Mouse (Mus musculus): ENCODE data around the gene Nelfcd. TPM values are rescaled to one million over a fixed set of nuclear protein-coding genes. Genes with fewer than 3 reads are reported as not detected.

Nelfcd gene
- total and polyA plus RNA-seq, 3 experiments = 43.6 to 45.0 (median 44.9) TPM

GRCm38 (mm10) chr2:174444359-174444758 is 28.8 kb downstream of the Nelfcd start:
- Histone ChIP-seq H3K4me1 (ENCODE audit: insufficient read depth, low read depth, low read length) (peaks cover 2% of the 10 kb centered on the region; the same call in 1 of the 2 replicates), H3K27me3 (ENCODE audit: insufficient read depth, low read length) (peaks cover 65% of the 10 kb centered on the region), H3K4me3 (ENCODE audit: low read depth, low read length) (no peak overlapping the region), H3K36me3 (replicated peaks) (no peaks in the 10 kb centered on the region), H3K9me3 (replicated peaks) (no peaks in the 10 kb centered on the region)
- no peak for DNase-seq (ENCODE audit: low spot score)
- TF ChIP-seq CTCF (IDR thresholded peaks at IDR 0.05; ENCODE audit: low read depth, low read length) (no peak), POLR2AphosphoS5 (IDR thresholded peaks at IDR 0.05; ENCODE audit: insufficient replicate concordance, low read depth, low read length) (no peak)
- ATAC-seq (ENCODE audit: extremely low read depth, insufficient number of reproducible peaks, low FRiP score, poor library complexity, severe bottlenecking) = no peak

GRCm38 (mm10) chr2:174445018-174445417 is 29.4 kb downstream of the Nelfcd start:
- H3K27me3 ChIP-seq (ENCODE audit: insufficient read depth, low read length) = peaks cover 59% of the 10 kb centered on the region
- H3K4me3 ChIP-seq (ENCODE audit: low read depth, low read length) = no peak overlapping the region
- no peak for DNase-seq (ENCODE audit: low spot score)
- no peak for ATAC-seq (ENCODE audit: extremely low read depth, insufficient number of reproducible peaks, low FRiP score, poor library complexity, severe bottlenecking)
- no peaks in the 10 kb centered on the region for H3K9me3 ChIP-seq (replicated peaks)
- TF ChIP-seq POLR2AphosphoS5 (IDR thresholded peaks at IDR 0.05; ENCODE audit: insufficient replicate concordance, low read depth, low read length) (no peak), GATA2 (IDR thresholded peaks at IDR 0.05; ENCODE audit: borderline replicate concordance, low read depth, low read length) (no peak), TAL1 (conservative IDR thresholded peaks at IDR 0.05; ENCODE audit: low read depth, low read length) (no peak), GATA1 (IDR thresholded peaks at IDR 0.05; ENCODE audit: borderline replicate concordance, low read length) (no peak), CTCF (IDR thresholded peaks at IDR 0.05; ENCODE audit: low read depth, low read length) (no peak)
- peaks cover 2% of the 10 kb centered on the region; the same call in 1 of the 2 replicates for H3K4me1 ChIP-seq (ENCODE audit: insufficient read depth, low read depth, low read length)
- H3K36me3 ChIP-seq (replicated peaks) = no peaks in the 10 kb centered on the region

DNA sequence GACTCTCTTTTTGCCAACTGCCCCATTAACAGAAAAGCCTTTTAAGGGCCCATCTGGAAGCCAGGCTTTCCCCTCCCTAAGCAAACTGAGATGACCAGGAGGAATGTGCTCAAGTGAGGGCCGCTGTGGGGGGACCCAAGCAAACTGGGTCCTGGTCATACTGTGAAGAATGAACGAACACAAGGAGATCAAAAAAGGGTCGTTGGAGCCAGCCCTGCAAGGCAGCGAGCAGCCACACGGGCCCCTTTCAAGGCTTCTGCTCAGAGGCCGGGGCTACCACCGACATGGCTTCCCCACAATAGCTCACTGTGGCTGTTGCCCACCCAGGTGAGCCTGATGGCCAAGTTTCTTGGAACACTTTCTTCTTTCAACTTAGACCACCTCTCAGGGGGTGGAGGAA is 30.9 kb downstream of the Nelfcd start:
- Histone ChIP-seq H3K27me3 (ENCODE audit: insufficient read depth, low read length) (peaks cover 53% of the 10 kb centered on the region), H3K36me3 (replicated peaks) (no peaks in the 10 kb centered on the region), H3K9me3 (replicated peaks) (no peaks in the 10 kb centered on the region), H3K4me1 (ENCODE audit: insufficient read depth, low read depth, low read length) (peaks cover 9% of the 10 kb centered on the region; the same call in 1 of the 2 replicates), H3K4me3 (ENCODE audit: low read depth, low read length) (no peak overlapping the region)
- DNase-seq (ENCODE audit: low spot score) (no peak), ATAC-seq (ENCODE audit: extremely low read depth, insufficient number of reproducible peaks, low FRiP score, poor library complexity, severe bottlenecking) (no peak)
- no peak for TF ChIP-seq TAL1 (conservative IDR thresholded peaks at IDR 0.05; ENCODE audit: low read depth, low read length)
- TF ChIP-seq GATA2 (IDR thresholded peaks at IDR 0.05; ENCODE audit: borderline replicate concordance, low read depth, low read length) = no peak
- TF ChIP-seq CTCF (IDR thresholded peaks at IDR 0.05; ENCODE audit: low read depth, low read length) = no peak
- no peak for TF ChIP-seq GATA1 (IDR thresholded peaks at IDR 0.05; ENCODE audit: borderline replicate concordance, low read length)
- TF ChIP-seq POLR2AphosphoS5 (IDR thresholded peaks at IDR 0.05; ENCODE audit: insufficient replicate concordance, low read depth, low read length) = no peak

GRCm38 (mm10) chr2:174446905-174447304 is 31.3 kb downstream of the Nelfcd start:
- DNase-seq (ENCODE audit: low spot score) = no peak
- no peak for ATAC-seq (ENCODE audit: extremely low read depth, insufficient number of reproducible peaks, low FRiP score, poor library complexity, severe bottlenecking)
- TF ChIP-seq GATA2 (IDR thresholded peaks at IDR 0.05; ENCODE audit: borderline replicate concordance, low read depth, low read length) = no peak
- TF ChIP-seq CTCF (IDR thresholded peaks at IDR 0.05; ENCODE audit: low read depth, low read length) = no peak
- TF ChIP-seq TAL1 (conservative IDR thresholded peaks at IDR 0.05; ENCODE audit: low read depth, low read length) = no peak
- TF ChIP-seq POLR2AphosphoS5 (IDR thresholded peaks at IDR 0.05; ENCODE audit: insufficient replicate concordance, low read depth, low read length) = no peak
- TF ChIP-seq GATA1 (IDR thresholded peaks at IDR 0.05; ENCODE audit: borderline replicate concordance, low read length) = no peak
- no peak overlapping the region for H3K4me3 ChIP-seq (ENCODE audit: low read depth, low read length)
- H3K36me3 ChIP-seq (replicated peaks) = no peaks in the 10 kb centered on the region
- no peaks in the 10 kb centered on the region for H3K9me3 ChIP-seq (replicated peaks)
- H3K4me1 ChIP-seq (ENCODE audit: insufficient read depth, low read depth, low read length) = peaks cover 13% of the 10 kb centered on the region
- H3K27me3 ChIP-seq (ENCODE audit: insufficient read depth, low read length) = peaks cover 52% of the 10 kb centered on the region

GRCm38 (mm10) chr2:174448405-174448804 is 32.8 kb downstream of the Nelfcd start:
- H3K4me1 ChIP-seq (ENCODE audit: insufficient read depth, low read depth, low read length) = peaks cover 21% of the 10 kb centered on the region
- no peak for ATAC-seq (ENCODE audit: extremely low read depth, insufficient number of reproducible peaks, low FRiP score, poor library complexity, severe bottlenecking)
- no peak for TF ChIP-seq POLR2AphosphoS5 (IDR thresholded peaks at IDR 0.05; ENCODE audit: insufficient replicate concordance, low read depth, low read length)
- H3K36me3 ChIP-seq (replicated peaks) = no peaks in the 10 kb centered on the region
- H3K9me3 ChIP-seq (replicated peaks) = no peaks in the 10 kb centered on the region
- peaks cover 45% of the 10 kb centered on the region for H3K27me3 ChIP-seq (ENCODE audit: insufficient read depth, low read length)
- no peak for DNase-seq (ENCODE audit: low spot score)
- H3K4me3 ChIP-seq (ENCODE audit: low read depth, low read length) = no peak overlapping the region

DNA sequence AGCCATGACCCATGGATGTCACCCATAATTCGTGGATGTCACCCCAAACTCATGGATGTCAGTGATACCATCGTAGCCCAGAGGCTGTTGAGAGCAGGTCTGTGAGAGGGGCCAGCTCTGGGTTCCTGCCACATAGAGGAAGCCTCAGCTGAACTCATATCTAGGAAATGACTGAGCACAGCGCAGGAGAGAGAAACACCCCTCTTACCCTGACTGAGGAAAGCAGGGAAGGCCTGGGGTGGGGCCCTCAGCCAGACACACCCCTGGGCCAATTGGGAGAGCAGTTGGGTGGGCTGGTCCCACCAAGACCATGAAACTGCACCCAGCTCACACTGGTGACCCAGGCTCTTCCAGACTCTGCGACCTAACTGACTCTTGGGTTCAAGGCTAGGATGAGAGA is 34.7 kb downstream of the Nelfcd start, which contains the start of gene Tubb1:
Gene Tubb1 (plus strand): TSS at position 343 of the 400 bp plus-strand sequence.
- Histone ChIP-seq H3K27me3 (ENCODE audit: insufficient read depth, low read length) (peaks cover 35% of the 10 kb centered on the region), H3K4me3 (ENCODE audit: low read depth, low read length) (no peak within 1 kb of the TSS), H3K4me1 (ENCODE audit: insufficient read depth, low read depth, low read length) (peaks cover 33% of the 10 kb centered on the region), H3K9me3 (replicated peaks) (no peaks in the 10 kb centered on the region), H3K36me3 (replicated peaks) (no peaks in the 10 kb centered on the region)
- no peak for DNase-seq (ENCODE audit: low spot score)
- TF ChIP-seq CTCF (IDR thresholded peaks at IDR 0.05; ENCODE audit: low read depth, low read length) (no peak), GATA1 (IDR thresholded peaks at IDR 0.05; ENCODE audit: borderline replicate concordance, low read length) (no peak), POLR2AphosphoS5 (IDR thresholded peaks at IDR 0.05; ENCODE audit: insufficient replicate concordance, low read depth, low read length) (no peak), GATA2 (IDR thresholded peaks at IDR 0.05; ENCODE audit: borderline replicate concordance, low read depth, low read length) (no peak), TAL1 (conservative IDR thresholded peaks at IDR 0.05; ENCODE audit: low read depth, low read length) (no peak)
- no peak for ATAC-seq (ENCODE audit: extremely low read depth, insufficient number of reproducible peaks, low FRiP score, poor library complexity, severe bottlenecking)

GRCm38 (mm10) chr2:174453681-174454080 is 38.1 kb downstream of the Nelfcd start:
- Histone ChIP-seq H3K27me3 (ENCODE audit: insufficient read depth, low read length) (peaks cover 10% of the 10 kb centered on the region), H3K4me1 (ENCODE audit: insufficient read depth, low read depth, low read length) (peaks cover 33% of the 10 kb centered on the region), H3K4me3 (ENCODE audit: low read depth, low read length) (no peak overlapping the region), H3K9me3 (replicated peaks) (no peaks in the 10 kb centered on the region), H3K36me3 (replicated peaks) (peaks cover 2% of the 10 kb centered on the region)
- DNase-seq (ENCODE audit: low spot score) (peak; percentile 77), ATAC-seq (ENCODE audit: extremely low read depth, insufficient number of reproducible peaks, low FRiP score, poor library complexity, severe bottlenecking) (peak; percentile 93)
- TF ChIP-seq TAL1 (conservative IDR thresholded peaks at IDR 0.05; ENCODE audit: low read depth, low read length) (peak; percentile 68), CTCF (IDR thresholded peaks at IDR 0.05; ENCODE audit: low read depth, low read length) (no peak), GATA2 (IDR thresholded peaks at IDR 0.05; ENCODE audit: borderline replicate concordance, low read depth, low read length) (no peak)
